Mouse (Mus musculus): ENCODE results near the gene Pqlc3. TPM values are rescaled to one million over a fixed set of nuclear protein-coding genes. Genes with fewer than 3 reads are reported as not detected.

The Pqlc3 gene
- polyA plus RNA-seq, 1 experiment from 2014 or later = 11.5 TPM

GRCm38 (mm10) chr12:17038246-17038645 lies 38.0 kb upstream of the Pqlc3 start:
- no peak for ATAC-seq
- Histone ChIP-seq H3K4me3 (ENCODE audit: low read depth, low read length) (no peak overlapping the region), H3K36me3 (ENCODE audit: insufficient read depth, low read length) (no peaks in the 10 kb centered on the region), H3K4me2 (replicated peaks; ENCODE audit: low read depth, low read length) (no peak overlapping the region), H3K9ac (replicated peaks; ENCODE audit: low read depth) (no peak overlapping the region), H3K27ac (ENCODE audit: low read length) (no peak overlapping the region), H3K4me1 (ENCODE audit: insufficient read depth, low read depth, low read length) (no peaks in the 10 kb centered on the region), H3K9me3 (ENCODE audit: low read length) (no peaks in the 10 kb centered on the region), H3K27me3 (replicated peaks; ENCODE audit: insufficient read depth, low read length) (no peaks in the 10 kb centered on the region)
- no peak for TF ChIP-seq CTCF (IDR thresholded peaks at IDR 0.05)
- TF ChIP-seq EP300 (IDR thresholded peaks at IDR 0.05) = no peak
- WGBS = 57% methylated on average over 6 of the region's 6 CpGs
- DNase-seq (ENCODE audit: low spot score) = no peak

- H3K9me3 ChIP-seq (ENCODE audit: low read length) = no peaks in the 10 kb centered on the region
- H3K4me2 ChIP-seq (replicated peaks; ENCODE audit: low read depth, low read length) = 0 out of 2 replicates have a peak overlapping the region, but pooled peaks have one; percentile 22
- H3K27ac ChIP-seq (ENCODE audit: low read length) = no peak overlapping the region
- DNase-seq (ENCODE audit: low spot score) = no peak
- no peak for ATAC-seq
- H3K36me3 ChIP-seq (ENCODE audit: insufficient read depth, low read length) = no peaks in the 10 kb centered on the region
- TF ChIP-seq EP300 (IDR thresholded peaks at IDR 0.05) = no peak
- TF ChIP-seq CTCF (IDR thresholded peaks at IDR 0.05) = no peak
- H3K4me3 ChIP-seq (ENCODE audit: low read depth, low read length) = no peak overlapping the region
- H3K27me3 ChIP-seq (replicated peaks; ENCODE audit: insufficient read depth, low read length) = no peaks in the 10 kb centered on the region
- no peak overlapping the region for H3K9ac ChIP-seq (replicated peaks; ENCODE audit: low read depth)
- WGBS = 42% methylated on average over 14 of the region's 14 CpGs
- no peaks in the 10 kb centered on the region for H3K4me1 ChIP-seq (ENCODE audit: insufficient read depth, low read depth, low read length)
Measured at GRCm38 (mm10) chr12:17037053-17037610, 36.9 kb upstream of the Pqlc3 start.

GRCm38 (mm10) chr12:17036532-17036931 lies 36.3 kb upstream of the Pqlc3 start:
- Histone ChIP-seq H3K27ac (ENCODE audit: low read length) (no peak overlapping the region), H3K36me3 (ENCODE audit: insufficient read depth, low read length) (no peaks in the 10 kb centered on the region), H3K4me1 (ENCODE audit: insufficient read depth, low read depth, low read length) (no peaks in the 10 kb centered on the region), H3K27me3 (replicated peaks; ENCODE audit: insufficient read depth, low read length) (no peaks in the 10 kb centered on the region), H3K4me3 (ENCODE audit: low read depth, low read length) (no peak overlapping the region), H3K4me2 (replicated peaks; ENCODE audit: low read depth, low read length) (0 out of 2 replicates have a peak overlapping the region, but pooled peaks have one; percentile 22), H3K9ac (replicated peaks; ENCODE audit: low read depth) (no peak overlapping the region), H3K9me3 (ENCODE audit: low read length) (no peaks in the 10 kb centered on the region)
- DNase-seq (ENCODE audit: low spot score) (no peak), ATAC-seq (peak; percentile 67)
- TF ChIP-seq CTCF (IDR thresholded peaks at IDR 0.05) (no peak), EP300 (IDR thresholded peaks at IDR 0.05) (no peak)
- 42% methylated on average over 9 of the region's 9 CpGs for WGBS

GRCm38 (mm10) chr12:17035128-17035527 lies 34.9 kb upstream of the Pqlc3 start:
- H3K4me1 ChIP-seq (ENCODE audit: insufficient read depth, low read depth, low read length) = no peaks in the 10 kb centered on the region
- no peaks in the 10 kb centered on the region for H3K27me3 ChIP-seq (replicated peaks; ENCODE audit: insufficient read depth, low read length)
- no peaks in the 10 kb centered on the region for H3K36me3 ChIP-seq (ENCODE audit: insufficient read depth, low read length)
- H3K4me3 ChIP-seq (ENCODE audit: low read depth, low read length) = no peak overlapping the region
- peak; percentile 6 for DNase-seq (ENCODE audit: low spot score)
- H3K9me3 ChIP-seq (ENCODE audit: low read length) = no peaks in the 10 kb centered on the region
- H3K9ac ChIP-seq (replicated peaks; ENCODE audit: low read depth) = no peak overlapping the region
- 61% methylated on average over 2 of the region's 2 CpGs for WGBS
- no peak overlapping the region for H3K4me2 ChIP-seq (replicated peaks; ENCODE audit: low read depth, low read length)
- peak; percentile 51 for TF ChIP-seq CTCF (IDR thresholded peaks at IDR 0.05)
- TF ChIP-seq EP300 (IDR thresholded peaks at IDR 0.05) = no peak
- no peak for ATAC-seq
- H3K27ac ChIP-seq (ENCODE audit: low read length) = no peak overlapping the region

- no peak overlapping the region for H3K9ac ChIP-seq (replicated peaks; ENCODE audit: low read depth)
- no peaks in the 10 kb centered on the region for H3K9me3 ChIP-seq (ENCODE audit: low read length)
- H3K36me3 ChIP-seq (ENCODE audit: insufficient read depth, low read length) = no peaks in the 10 kb centered on the region
- no peak overlapping the region for H3K27ac ChIP-seq (ENCODE audit: low read length)
- no peak overlapping the region for H3K4me3 ChIP-seq (ENCODE audit: low read depth, low read length)
- no peak overlapping the region for H3K4me2 ChIP-seq (replicated peaks; ENCODE audit: low read depth, low read length)
- TF ChIP-seq CTCF (IDR thresholded peaks at IDR 0.05) = no peak
- no peak for TF ChIP-seq EP300 (IDR thresholded peaks at IDR 0.05)
- DNase-seq (ENCODE audit: low spot score) = no peak
- no peaks in the 10 kb centered on the region for H3K27me3 ChIP-seq (replicated peaks; ENCODE audit: insufficient read depth, low read length)
- 88% methylated on average over 5 of the region's 5 CpGs for WGBS
- ATAC-seq = no peak
- no peaks in the 10 kb centered on the region for H3K4me1 ChIP-seq (ENCODE audit: insufficient read depth, low read depth, low read length)
Measured at GRCm38 (mm10) chr12:17034671-17035070, 34.5 kb upstream of the Pqlc3 start.

- Histone ChIP-seq H3K27ac (ENCODE audit: low read length) (no peak overlapping the region), H3K4me1 (ENCODE audit: insufficient read depth, low read depth, low read length) (no peaks in the 10 kb centered on the region), H3K36me3 (ENCODE audit: insufficient read depth, low read length) (no peaks in the 10 kb centered on the region), H3K4me2 (replicated peaks; ENCODE audit: low read depth, low read length) (no peak overlapping the region), H3K27me3 (replicated peaks; ENCODE audit: insufficient read depth, low read length) (no peaks in the 10 kb centered on the region), H3K9ac (replicated peaks; ENCODE audit: low read depth) (no peak overlapping the region), H3K4me3 (ENCODE audit: low read depth, low read length) (no peak overlapping the region), H3K9me3 (ENCODE audit: low read length) (no peaks in the 10 kb centered on the region)
- no peak for TF ChIP-seq CTCF (IDR thresholded peaks at IDR 0.05)
- no peak for TF ChIP-seq EP300 (IDR thresholded peaks at IDR 0.05)
- 65% methylated on average over 9 of the region's 9 CpGs for WGBS
- no peak for DNase-seq (ENCODE audit: low spot score)
- no peak for ATAC-seq
Measured at GRCm38 (mm10) chr12:17033464-17033841, 33.2 kb upstream of the Pqlc3 start.

Data from lung, postnatal 0 days (tissue).